Mouse (Mus musculus): ENCODE measurements around the gene Fbxo6.

GRCm38 (mm10) chr4:148109215-148109614, 42.7 kb downstream of the Fbxo6 start:
- TF ChIP-seq CTCF (IDR thresholded peaks at IDR 0.05; ENCODE audit: borderline replicate concordance, extremely low read depth, insufficient read depth, insufficient read length): no peak
- TF ChIP-seq POLR2A (IDR thresholded peaks at IDR 0.05; ENCODE audit: borderline replicate concordance, extremely low read depth, insufficient read depth, insufficient read length, poor library complexity, severe bottlenecking): no peak

Data from brain, embryonic 14.5 days (tissue).